Mouse (Mus musculus) brain, embryonic 14.5 days (tissue): ENCODE results near the gene Nab2. TPM values are rescaled to one million over a fixed set of nuclear protein-coding genes. Genes with fewer than 3 reads are reported as not detected.
A peak's percentile ranks its signal among the peaks of the same experiment; 100 is the strongest.

Source experiments
- DNase-seq: peaks from one replicate; pipeline ENCODE4 v3.0.0-alpha.2; 2011; ENCODE audit warnings: low read depth
- CTCF ChIP-seq: fragments of 200-500 bp; IDR thresholded peaks from 2 replicates; pipeline ENCODE4 v1.5.1; 2012; ENCODE audit warnings: inconsistent platforms, mild to moderate bottlenecking, moderate library complexity, borderline replicate concordance; ENCODE audit not compliant: insufficient read depth, insufficient read length; ENCODE audit errors: extremely low read depth
- POLR2A ChIP-seq: fragments of 200-500 bp; IDR thresholded peaks from 2 replicates; pipeline ENCODE4 v1.6.1; 2012; ENCODE audit warnings: mild to moderate bottlenecking, inconsistent platforms, borderline replicate concordance; ENCODE audit not compliant: poor library complexity, insufficient read depth, insufficient read length, severe bottlenecking; ENCODE audit errors: extremely low read depth
- polyA plus RNA-seq: library from polyadenylated mRNA; depleted of rRNA; stranded (reverse); fragments of >200 nt; gene quantifications from 2 replicates; pipeline ENCODE4 v1.2.3, GENCODE M21; 2012

Gene Nab2
- polyA plus RNA-seq, 1 experiment = 7.4 TPM

GRCm38 (mm10) chr10:127682886-127683285 lies 14.5 kb upstream of the Nab2 start:
- TF ChIP-seq POLR2A (no peak), CTCF (no peak)
- no peak for DNase-seq

- no peak for DNase-seq
- TF ChIP-seq POLR2A (no peak), CTCF (no peak)
Observed at GRCm38 (mm10) chr10:127679881-127680280, 11.5 kb upstream of the Nab2 start.

GRCm38 (mm10) chr10:127679208-127679607 lies 10.8 kb upstream of the Nab2 start:
- no peak for DNase-seq
- TF ChIP-seq CTCF = no peak
- TF ChIP-seq POLR2A = no peak

- no peak for TF ChIP-seq POLR2A
- TF ChIP-seq CTCF = peak; percentile 81
- DNase-seq = peak; percentile 92
Observed at GRCm38 (mm10) chr10:127677591-127678336, 9.4 kb upstream of the Nab2 start.

GRCm38 (mm10) chr10:127676691-127677548 lies 8.6 kb upstream of the Nab2 start:
- peak; percentile 44; the same call in 1 of the 2 replicates for TF ChIP-seq POLR2A
- no peak for TF ChIP-seq CTCF

GRCm38 (mm10) chr10:127675859-127676398 lies 7.6 kb upstream of the Nab2 start:
- no peak for DNase-seq
- no peak for TF ChIP-seq POLR2A
- TF ChIP-seq CTCF = no peak

More at GRCm38 (mm10) chr10:127676691-127677548, 8.6 kb upstream of the Nab2 start:
- DNase-seq = peak; percentile 100

GRCm38 (mm10) chr10:127674794-127675522 lies 6.6 kb upstream of the Nab2 start:
- peak; percentile 75; the same call in 1 of the 2 replicates for TF ChIP-seq CTCF
- no peak for TF ChIP-seq POLR2A
- peak; percentile 90 for DNase-seq

GRCm38 (mm10) chr10:127674046-127674655 lies 5.8 kb upstream of the Nab2 start:
- no peak for DNase-seq
- no peak for TF ChIP-seq POLR2A
- no peak for TF ChIP-seq CTCF

GRCm38 (mm10) chr10:127671276-127671675 lies 2.9 kb upstream of the Nab2 start:
- DNase-seq = no peak
- TF ChIP-seq CTCF = peak; percentile 43; the same call in 1 of the 2 replicates
- TF ChIP-seq POLR2A = no peak

GRCm38 (mm10) chr10:127670185-127670584 lies 1.8 kb upstream of the Nab2 start:
- TF ChIP-seq POLR2A = no peak
- DNase-seq = no peak
